Mouse (Mus musculus): ENCODE measurements around the gene Orai2.
"Not testable (repeated sequence)": the region's sequence is repeated elsewhere in the genome, so short reads cannot be mapped to it uniquely, and the experiment has no call there.

Orai2 gene

DNA sequence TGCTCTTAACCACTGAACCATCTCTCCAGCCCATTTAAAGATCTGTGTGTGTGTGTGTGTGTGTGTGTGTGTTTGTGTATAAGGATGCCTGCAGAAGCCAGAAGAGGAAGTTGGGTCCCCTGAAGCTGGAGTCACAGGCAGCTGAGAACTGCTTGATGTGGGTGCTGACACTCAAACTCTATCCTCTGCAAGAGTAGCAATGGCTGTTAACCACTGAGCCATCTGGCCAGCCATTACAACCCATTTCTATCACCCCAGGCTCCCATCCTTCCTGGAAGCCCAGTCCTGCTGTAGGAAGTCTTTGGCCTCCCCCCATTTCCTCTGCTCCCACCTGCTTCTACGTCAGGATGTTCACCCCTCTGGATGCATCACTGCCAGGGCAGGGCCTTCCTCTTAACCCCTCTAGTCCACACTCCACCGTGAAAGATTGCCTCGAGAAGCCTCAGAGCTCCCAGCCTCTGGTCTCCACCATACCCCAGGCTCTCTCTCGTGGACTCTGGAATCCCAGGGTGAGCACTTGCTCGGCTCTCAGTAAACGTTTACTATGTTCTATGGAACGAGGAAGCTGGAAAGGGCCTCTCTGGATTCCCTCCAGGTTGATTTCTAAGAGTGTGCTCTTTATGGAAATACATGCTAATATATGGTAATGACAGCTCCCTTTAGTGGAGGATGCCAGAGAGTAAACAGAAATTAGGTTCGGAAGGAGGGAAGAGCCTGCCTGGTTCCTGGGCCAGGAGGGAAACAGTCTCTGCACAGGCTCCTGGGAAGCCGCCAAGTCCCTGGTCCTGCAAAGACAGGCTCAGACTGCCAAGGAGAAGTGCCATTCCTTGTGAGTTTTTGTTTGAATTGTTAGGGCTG, 3.3 kb upstream of the Orai2 start:
- peak; percentile 65 for DNase-seq (ENCODE audit: low read depth, low spot score)

DNA sequence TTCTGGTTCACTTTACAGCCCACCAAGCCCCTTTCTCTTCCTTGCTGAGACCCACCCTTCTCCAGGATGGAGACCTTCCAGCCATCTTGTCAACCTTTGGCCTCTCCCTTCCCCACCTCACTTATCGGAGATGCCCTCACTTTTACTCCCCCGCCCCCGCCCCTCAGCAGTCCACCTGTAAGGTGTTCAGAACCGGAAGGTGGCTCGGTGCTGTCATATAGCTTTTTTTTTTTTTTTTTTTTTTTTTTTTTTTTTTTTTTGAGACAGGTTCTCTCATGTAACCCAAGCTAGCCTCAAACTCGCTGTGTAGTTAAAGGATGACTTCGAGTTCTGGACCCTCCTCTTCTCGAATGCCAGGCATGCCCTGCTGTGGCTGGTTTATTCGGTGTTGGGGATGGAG, 2.4 kb upstream of the Orai2 start:
- DNase-seq (ENCODE audit: low read depth, low spot score) = no peak

DNA sequence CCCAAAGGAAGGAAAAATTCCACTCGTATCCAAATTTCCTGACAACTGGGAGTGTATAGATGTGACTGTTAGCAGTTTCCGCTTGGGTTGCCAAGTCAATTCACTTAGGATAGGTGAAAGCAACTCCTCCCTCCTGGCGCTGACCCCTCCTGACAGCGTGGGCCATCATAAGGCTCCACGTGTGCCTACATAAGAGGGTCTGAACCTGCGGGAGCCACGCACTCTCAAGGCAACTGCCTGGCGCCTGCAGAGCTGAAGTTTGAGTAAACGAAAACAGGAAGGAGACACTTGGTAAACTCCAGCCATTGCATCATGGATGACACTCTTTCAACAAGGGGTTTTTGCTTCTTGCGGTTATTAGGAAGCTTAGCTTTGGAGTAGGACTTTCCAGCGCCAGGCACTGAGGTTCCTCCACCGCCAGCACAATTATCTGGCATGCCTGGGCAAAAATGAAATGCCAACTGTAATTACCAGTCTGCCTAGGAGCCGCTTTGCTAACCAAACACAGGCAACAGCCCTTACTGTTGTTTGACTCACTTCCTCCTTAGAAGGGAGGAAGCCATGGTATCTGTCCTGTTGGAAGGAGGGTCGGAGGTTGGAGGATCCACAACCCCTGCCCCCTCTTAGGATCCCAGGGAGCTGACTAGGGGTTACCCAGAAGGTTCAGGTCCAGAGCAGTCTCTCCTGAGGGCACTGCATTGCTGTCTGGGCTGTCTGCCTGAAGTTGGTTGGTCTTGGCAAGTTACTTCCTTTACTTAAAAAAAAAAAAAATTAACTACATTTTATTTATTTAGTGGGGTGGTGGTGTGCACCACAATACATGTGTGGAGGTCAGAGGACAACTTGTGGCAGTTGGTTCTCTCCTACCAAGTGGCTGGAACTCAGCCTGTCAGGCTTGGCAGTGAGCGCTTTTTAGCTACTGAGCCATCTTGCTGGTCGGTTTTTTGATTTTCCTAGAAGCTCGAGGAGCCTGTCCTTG, 1.1 kb upstream of the Orai2 start:
- peak; percentile 74 for DNase-seq (ENCODE audit: low read depth, low spot score)

DNA sequence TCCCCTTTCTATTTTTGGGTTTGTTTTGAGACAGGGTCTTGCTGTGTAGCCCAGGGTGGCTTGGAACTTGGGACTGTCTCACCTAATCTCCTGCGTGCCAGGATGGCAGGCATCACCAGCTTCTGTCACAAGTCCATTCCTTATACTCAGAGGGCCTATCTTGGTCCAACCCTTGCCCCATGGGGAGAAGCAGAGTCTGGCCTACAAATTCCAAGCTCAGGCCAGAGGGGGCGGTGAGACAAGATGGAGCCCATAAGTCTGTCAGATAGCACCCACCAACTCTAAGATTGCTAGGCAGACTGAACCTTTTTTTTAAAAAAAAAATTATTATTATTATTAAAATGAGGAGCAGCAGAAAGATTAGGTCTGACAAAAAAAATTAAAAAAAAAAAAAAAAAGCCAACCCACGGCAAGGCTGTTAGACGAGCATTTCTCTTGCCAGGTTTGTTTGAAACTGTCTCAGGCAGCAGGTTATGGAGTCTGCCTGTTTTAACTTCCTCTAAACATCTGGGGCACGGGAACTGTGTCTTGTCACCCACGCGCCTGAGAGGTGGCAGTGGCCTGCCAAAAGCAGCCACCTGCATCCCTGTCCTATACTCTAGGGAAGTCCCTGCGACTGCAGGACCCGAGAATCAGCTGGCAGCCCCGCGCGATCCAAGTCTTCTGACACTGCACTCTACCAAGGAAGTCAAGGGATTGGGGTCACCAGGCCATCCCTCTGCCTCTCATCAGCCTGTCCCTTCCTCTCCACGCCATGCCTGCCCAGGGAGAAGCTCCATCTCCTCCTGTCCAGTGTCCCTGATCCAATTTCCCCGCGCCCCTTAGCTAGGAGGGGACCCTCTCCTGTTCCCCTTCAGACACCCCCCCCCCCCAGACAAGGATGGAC, 644 bp downstream of the Orai2 start:
- DNase-seq (ENCODE audit: low read depth, low spot score) = peak; percentile 70

DNA sequence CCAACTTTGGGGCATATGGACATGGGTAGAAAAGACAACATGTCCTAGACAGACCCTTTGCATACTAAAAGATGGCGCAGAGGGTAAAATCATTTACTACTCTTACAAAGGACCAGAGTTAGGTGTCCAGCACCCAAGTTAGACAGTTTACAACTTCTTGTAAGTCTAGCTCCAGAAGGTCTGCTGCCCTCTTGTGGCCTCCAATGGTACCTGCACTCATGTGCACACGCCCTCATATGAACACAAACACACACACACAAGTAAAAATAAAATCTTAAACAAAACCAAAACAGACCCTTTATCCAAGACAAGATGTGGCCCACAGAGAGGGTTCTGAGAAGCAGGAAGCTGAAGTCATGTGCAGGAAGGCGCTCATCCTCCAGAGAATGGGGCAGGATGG, 2.4 kb downstream of the Orai2 start:
- peak; percentile 45 for DNase-seq (ENCODE audit: low read depth, low spot score)

DNA sequence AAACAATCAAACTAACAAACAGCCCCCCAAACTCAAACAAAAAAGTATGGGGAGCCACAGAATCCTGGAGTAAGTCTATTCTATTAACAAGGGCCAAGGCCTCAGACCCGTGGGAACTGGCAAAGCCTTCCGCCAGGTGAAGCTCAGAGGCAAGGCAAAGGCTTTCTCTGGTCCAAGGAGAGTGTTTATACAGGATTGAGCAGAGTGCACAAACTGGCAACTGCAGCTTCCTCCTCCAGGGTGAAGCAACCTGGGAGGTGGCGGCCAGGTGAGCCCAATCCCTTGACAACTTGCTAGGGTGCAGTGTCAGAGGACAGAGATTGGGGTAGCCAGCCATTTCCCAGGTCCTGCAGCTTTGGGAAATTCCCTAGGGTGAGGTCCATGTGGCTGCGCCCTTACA, 3.2 kb downstream of the Orai2 start:
- no peak for DNase-seq (ENCODE audit: low read depth, low spot score)

DNA sequence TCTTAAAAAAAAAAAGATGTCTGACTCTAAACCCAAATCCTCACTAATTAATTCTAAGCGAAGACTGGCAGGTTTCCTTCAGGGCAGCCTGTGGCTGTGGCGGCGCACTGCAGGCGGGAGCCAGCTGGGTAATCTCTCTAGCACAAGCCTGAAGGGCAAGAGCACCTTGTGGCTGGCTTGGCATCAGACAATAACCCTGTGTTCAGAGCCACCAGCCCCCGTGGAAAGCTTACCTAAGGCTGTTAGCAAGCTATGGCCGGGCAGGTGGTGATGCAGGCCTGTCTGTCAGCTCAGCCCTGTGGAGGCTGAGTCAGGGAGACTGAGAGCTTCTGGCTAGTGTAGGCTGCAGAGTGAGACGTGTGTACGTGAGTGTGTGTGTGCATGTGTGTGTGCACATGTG, 5.3 kb downstream of the Orai2 start:
- DNase-seq (ENCODE audit: low read depth, low spot score) = no peak

DNA sequence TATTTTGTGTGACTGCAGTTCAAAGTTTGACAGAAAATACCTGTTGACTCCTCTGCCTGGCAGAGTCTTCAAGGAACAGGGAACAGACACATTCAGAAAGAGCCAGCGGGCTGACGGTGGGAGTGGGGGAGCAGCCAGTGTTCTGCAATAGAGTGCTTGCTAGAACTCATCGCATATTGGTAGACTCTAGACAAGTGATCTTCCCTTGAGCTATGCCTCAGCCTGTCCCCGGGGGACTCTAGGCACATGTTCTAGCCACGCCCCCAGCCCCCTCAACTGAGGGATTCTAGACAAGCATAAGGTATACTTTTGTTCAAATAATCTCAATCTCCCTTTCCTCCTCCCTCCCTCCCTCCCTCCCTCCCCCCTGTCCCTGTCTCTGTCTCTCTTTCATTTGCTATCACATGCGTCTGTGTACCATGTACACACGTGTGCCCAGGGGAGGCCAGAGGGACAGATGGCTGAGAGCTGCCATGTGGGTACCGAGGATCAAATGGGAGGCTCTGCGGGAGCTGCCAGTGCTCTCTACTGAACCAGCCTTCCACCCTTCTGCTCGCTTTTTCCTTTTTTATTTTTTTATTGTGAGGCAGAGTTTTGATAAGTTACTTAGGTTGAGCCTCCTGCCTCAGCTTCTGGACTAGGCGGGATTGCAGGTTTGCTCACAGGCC, 6.6 kb downstream of the Orai2 start:
- DNase-seq (ENCODE audit: low read depth, low spot score) = no peak

DNA sequence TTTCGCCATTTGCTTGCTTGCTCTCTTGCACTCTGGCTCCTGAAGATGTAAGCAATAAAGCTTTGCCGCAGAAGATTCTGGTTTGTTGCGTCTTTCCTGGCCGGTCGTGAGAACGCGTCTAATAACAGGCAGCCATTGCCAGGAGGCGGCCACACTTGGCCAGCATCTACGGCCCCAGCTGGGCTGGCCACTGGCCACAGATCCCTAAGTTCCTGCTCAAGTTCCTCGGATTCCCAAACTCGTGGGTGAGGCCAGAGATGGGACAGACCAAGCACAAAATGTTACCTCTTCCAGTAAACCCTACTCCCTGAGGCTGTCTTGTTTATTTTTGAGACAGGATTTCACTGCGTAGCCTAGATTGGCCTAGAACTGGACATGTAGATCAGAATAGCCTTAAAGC, 10.4 kb downstream of the Orai2 start:
- DNase-seq (ENCODE audit: low read depth, low spot score) = not testable (repeated sequence)

DNA sequence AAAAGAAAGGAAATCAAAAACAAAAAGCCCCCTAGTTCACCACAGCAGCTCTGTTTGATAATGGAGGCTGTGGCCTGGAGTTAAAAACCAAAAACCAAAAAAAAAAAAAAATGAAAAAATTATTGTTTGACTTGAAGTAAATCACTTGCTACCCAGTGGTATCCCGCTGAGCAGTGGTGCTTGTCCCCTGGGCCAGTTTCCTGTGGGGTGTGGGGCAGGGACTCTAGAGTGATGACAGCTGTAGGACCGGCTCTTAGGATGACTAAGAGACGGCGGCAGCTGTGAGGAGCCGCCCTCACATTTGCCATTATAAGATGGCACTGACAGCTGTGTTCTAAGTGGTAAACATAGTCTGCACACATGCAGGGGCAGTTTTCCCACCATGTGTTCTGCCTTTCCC, 15.1 kb downstream of the Orai2 start:
- peak; percentile 42 for DNase-seq (ENCODE audit: low read depth, low spot score)

DNA sequence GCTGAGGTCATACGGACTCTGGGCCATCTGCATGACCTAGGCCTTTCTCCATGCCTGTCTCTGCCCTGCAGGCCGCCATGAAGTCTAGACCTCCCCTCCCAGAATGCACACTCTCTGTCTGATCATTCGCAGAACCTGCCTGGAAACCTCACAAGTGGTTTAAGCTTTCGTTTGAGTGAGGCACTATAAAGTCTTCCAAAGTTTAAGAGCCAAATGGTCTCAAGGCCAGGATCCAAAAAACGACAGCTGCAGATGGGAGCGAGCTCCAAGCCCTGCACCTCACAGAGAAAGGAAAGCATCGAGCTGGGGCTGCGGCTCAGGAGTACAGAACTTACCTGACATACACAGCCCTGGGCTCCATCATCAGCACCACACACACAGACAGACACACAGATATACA, 18.1 kb downstream of the Orai2 start:
- DNase-seq (ENCODE audit: low read depth, low spot score) = no peak

DNA sequence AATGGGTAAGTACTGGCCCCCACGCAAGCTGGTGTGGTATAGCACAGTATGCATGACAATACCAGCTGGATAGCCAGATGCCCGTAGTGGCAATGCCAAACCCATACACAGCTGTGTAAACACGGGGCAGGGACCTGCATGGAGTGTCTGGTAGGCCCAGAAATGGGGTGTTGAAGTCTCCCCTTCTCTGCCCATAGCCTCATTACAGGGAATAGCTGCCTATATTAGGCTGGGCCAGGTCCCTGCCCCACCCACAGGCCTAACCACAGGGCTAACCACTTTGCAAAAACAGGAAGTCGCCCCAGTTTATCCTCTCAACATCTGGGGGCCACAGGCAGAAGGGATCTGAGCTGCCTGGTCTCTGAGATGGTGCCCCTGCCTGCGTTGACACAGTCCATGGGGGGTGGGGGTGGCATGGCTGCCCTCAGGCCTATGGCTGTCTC, 21.4 kb downstream of the Orai2 start:
- peak; percentile 60 for DNase-seq (ENCODE audit: low read depth, low spot score)

DNA sequence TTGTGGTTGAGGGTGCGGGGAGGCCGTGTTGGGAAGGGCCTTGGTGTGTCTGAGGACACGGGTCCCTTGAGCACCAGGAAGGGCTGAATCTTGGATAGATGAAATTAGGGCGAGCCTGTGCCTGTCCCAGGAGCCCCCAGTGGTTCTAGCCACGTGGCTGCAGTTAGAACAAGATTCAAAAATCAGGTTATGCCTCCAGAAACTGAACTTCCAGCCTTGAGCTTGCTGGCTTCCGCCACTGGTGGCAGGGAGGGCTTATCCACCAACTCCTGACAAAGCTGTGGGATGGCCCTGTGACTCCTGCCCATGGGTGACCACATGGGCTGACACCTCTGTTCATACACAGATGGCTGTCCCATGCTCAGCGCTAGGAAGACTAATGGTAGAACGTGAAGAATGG, 22.8 kb downstream of the Orai2 start:
- no peak for DNase-seq (ENCODE audit: low read depth, low spot score)

DNA sequence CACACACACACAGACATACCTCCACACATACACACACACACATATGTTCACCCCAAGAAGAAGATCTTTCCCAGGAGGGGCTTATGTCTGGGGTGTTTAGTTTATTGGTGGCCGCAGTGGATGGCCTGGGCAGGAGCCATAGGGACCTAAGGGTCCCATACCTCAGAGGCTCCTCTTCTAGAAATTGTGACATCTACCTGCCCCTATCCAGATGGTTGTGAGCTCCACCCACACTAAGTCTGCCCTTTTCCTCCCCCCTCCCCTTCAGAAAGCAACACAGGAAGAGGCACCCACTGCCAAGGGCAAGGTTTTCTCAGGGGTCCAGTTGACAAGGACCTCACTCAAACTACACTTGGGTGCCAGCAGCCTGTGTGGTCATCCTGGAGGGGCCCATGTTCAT, 23.6 kb downstream of the Orai2 start:
- DNase-seq (ENCODE audit: low read depth, low spot score) = peak; percentile 78

DNA sequence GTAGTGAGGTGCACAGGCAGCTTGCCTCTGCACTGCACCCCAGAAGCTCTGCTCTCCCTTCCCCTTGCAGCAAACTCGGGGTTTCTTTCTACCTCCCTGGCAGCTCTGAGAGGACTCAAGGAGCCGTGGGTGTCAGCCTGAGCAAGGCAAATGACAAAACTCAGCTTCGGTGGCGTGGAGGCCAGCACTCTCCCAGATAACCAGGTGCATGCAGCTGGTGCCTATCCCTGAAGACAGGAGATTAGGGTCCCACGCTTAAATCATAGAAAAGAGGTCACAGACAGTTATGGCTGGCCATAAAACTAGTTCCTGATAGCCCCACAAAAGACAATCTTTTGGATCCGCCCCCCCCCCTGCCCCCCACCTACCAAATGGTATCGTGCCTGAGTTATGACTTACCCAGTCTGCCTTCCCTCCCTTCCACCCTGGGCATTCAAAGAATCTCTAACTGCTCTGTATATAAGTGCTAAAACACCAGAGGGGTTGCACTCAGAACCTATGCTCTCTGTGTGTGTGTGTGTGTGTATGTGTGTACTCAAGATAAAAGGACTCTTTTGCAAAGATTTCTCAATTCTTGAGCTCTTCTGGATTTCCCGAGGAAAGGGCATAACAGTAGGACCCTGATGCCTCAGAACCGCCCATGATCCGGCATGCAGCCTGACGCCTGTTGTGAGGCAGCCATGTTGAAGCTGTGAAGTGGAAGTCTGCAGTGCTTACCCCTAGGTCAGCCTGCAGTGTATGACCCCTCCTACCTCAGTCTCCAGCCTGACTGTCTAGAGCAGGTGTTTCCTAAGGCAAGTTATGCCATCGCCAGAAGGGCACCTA, 25.7 kb downstream of the Orai2 start:
- no peak for DNase-seq (ENCODE audit: low read depth, low spot score)

DNA sequence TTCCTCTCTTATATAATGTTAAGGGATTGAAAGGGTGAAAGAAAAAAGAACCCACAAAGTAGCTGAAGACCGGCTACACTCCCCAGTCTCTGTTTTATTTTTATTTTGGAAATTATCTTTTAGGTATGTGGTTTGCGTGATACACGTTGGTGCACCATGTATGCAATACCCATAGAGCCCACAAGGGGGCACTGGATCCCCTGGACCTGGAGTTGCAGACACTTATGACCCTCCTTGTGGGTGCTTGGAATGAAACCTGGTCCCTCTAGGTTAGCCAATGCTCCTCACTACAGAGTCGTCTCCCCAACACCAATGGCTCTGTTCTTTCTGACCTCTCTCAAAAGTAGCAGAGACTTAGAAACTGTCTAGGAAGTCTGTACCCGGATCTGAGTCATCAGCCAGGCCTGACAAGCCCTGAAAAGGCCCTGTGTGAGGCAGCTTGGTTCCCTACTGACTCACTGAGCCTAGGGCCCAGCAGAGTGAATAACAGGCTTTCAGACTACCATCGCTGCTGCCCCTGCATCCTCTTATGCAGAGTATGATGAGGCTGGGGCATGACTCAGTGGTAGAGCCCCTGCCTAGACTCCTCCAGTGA, 27.3 kb downstream of the Orai2 start:
- peak; percentile 43 for DNase-seq (ENCODE audit: low read depth, low spot score)

DNA sequence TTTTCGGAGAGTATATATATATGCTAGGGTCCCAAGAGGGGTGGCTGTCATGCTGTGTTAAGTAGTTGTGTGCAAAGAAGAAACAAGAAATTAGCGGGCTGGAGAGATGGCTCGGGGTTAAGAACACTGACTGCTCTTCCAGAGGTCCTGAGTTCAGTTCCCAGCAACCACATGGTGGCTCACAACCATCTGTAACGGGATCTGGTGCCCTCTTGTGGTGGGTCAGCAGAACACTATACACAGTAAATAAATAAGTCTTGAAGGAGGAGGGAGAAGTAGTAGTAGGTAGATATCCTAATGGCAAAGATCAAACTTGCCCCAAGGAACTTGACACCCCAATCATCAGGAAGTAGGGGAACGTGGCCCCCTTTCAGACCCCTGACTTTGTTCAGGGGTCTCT, 27.8 kb downstream of the Orai2 start:
- peak; percentile 32 for DNase-seq (ENCODE audit: low read depth, low spot score)

DNA sequence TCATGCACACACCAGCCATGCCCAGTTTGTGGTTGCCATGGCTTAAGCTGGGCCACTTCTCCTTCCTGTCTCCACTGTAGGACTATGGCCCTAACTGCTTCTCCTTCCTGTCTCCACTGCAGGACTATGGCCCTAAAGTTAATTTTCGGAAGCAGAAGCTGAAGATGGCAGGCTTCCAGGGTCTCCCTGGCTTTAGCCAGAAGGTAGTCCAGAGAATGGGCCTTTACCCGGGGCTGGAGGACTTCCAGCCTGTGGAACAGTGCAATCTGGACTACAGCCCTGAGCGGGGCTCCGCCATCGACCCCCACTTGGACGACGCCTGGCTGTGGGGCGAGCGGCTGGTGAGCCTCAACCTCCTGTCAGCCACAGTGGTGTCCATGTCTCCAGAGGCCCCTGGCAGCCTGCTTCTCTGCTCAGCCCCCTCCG, 30.4 kb downstream of the Orai2 start:
- DNase-seq (ENCODE audit: low read depth, low spot score) = no peak

DNA sequence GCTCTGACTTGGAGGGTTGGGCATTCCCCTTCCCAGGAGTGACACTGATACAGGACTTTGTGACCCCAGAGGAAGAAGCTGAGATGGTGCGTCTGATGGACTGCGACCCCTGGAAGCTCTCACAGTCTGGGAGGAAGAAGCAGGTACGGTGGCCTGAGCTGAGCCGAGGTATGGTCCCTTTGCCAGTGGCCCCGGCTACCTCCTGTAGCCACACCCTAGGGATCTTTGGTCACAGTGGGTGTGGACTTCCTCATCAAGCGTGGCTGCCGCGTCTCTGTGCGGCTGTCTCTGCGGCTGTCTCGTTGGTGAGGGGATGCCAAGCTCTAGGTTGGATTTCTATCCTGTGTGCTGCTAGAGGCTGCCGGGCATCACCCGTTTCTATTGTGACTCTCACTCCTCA, 31.1 kb downstream of the Orai2 start:
- DNase-seq (ENCODE audit: low read depth, low spot score) = no peak
